In genomic region chr4:108634696-108635095, GRCm38 (mm10) we compare ENCODE assay signal across 29 mouse cellular contexts. TPM values are rescaled to one million over a fixed set of nuclear protein-coding genes. Genes with fewer than 3 reads are reported as not detected.
DNase-seq lines count a peak whose midpoint lies in the region; ATAC-seq and TF ChIP-seq lines count a peak whose summit lies in the region.
"Had no signal": no experiment of that assay in that cellular context is flagged by ENCODE, and none has a peak within 500 bp of the region (broad histone marks: within the 10 kb centered on the region; RNA-seq: fewer than 3 reads in every experiment).

No protein-coding gene starts in this region.

- H3K4me1 ChIP-seq in forebrain, embryonic 10.5 days = peaks cover 8% of the 10 kb centered on the region
- no peaks in the 10 kb centered on the region for H3K4me1 ChIP-seq in forebrain, postnatal 0 days (ENCODE audit: insufficient read depth)
- no peaks in the 10 kb centered on the region for H3K4me1 ChIP-seq in limb, embryonic 12.5 days (replicated peaks)
- H3K4me1 ChIP-seq in limb, embryonic 10.5 days = no peaks in the 10 kb centered on the region
- H3K4me1 ChIP-seq in ES-Bruce4 (ENCODE audit: control insufficient read depth, insufficient read depth, low read length) = peaks cover 13% of the 10 kb centered on the region
- 0 out of 2 replicates have a peak, but pooled peaks cover 6% of the 10 kb centered on the region for H3K4me1 ChIP-seq in embryonic facial prominence, embryonic 10.5 days
- H3K4me1 ChIP-seq: embryonic facial prominence, embryonic 15.5 days; forebrain, embryonic 13.5 days; heart, embryonic 12.5 days; limb, embryonic 13.5 days had no signal

- ATAC-seq in forebrain, postnatal 0 days = no peak
- no peak for ATAC-seq in limb, embryonic 12.5 days (ENCODE audit: insufficient number of reproducible peaks, insufficient read depth, low FRiP score, low TSS enrichment, low read depth)
- ATAC-seq: forebrain, embryonic 13.5 days; intestine, embryonic 16.5 days; liver, postnatal 0 days had no signal

- H3K27ac ChIP-seq in forebrain, embryonic 10.5 days = peak overlapping the region; percentile 51; the same call in 1 of the 2 replicates
- H3K27ac ChIP-seq in forebrain, postnatal 0 days (ENCODE audit: low read depth, low read length) = no peak overlapping the region
- 0 out of 2 replicates have a peak overlapping the region, but pooled peaks have one; percentile 4 for H3K27ac ChIP-seq in limb, embryonic 12.5 days
- H3K27ac ChIP-seq in limb, embryonic 10.5 days = no peak overlapping the region
- peak overlapping the region; percentile 75 for H3K27ac ChIP-seq in ES-Bruce4 (ENCODE audit: insufficient read depth, low read length)
- peak overlapping the region; percentile 44 for H3K27ac ChIP-seq in embryonic facial prominence, embryonic 10.5 days (replicated peaks)
- H3K27ac ChIP-seq: embryonic facial prominence, embryonic 15.5 days; forebrain, embryonic 13.5 days; heart, adult 2 months; kidney, postnatal 0 days; limb, embryonic 13.5 days; stomach, postnatal 0 days had no signal

- 68% methylated on average over 4 of the region's 4 CpGs for WGBS in forebrain, embryonic 10.5 days
- 47% methylated on average over 4 of the region's 4 CpGs for WGBS in forebrain, postnatal 0 days
- WGBS in limb, embryonic 12.5 days = 89% methylated on average over 4 of the region's 4 CpGs
- 87% methylated on average over 4 of the region's 4 CpGs for WGBS in limb, embryonic 10.5 days
- 73% methylated on average over 4 of the region's 4 CpGs for WGBS in embryonic facial prominence, embryonic 10.5 days

- no peaks in the 10 kb centered on the region for H3K27me3 ChIP-seq in forebrain, embryonic 10.5 days (ENCODE audit: poor library complexity, severe bottlenecking)
- no peaks in the 10 kb centered on the region for H3K27me3 ChIP-seq in forebrain, postnatal 0 days (ENCODE audit: insufficient read depth, low read length)
- H3K27me3 ChIP-seq in limb, embryonic 12.5 days = no peaks in the 10 kb centered on the region
- no peaks in the 10 kb centered on the region for H3K27me3 ChIP-seq in limb, embryonic 10.5 days (ENCODE audit: low read depth, poor library complexity, severe bottlenecking)
- H3K27me3 ChIP-seq in ES-Bruce4 (ENCODE audit: control insufficient read depth, insufficient read depth, low read length, poor library complexity, severe bottlenecking) = no peaks in the 10 kb centered on the region
- no peaks in the 10 kb centered on the region for H3K27me3 ChIP-seq in embryonic facial prominence, embryonic 10.5 days (replicated peaks; ENCODE audit: low read depth, poor library complexity, severe bottlenecking)
- H3K27me3 ChIP-seq: embryonic facial prominence, embryonic 15.5 days; forebrain, embryonic 13.5 days; heart, embryonic 12.5 days; limb, embryonic 13.5 days had no signal

- no peak for TF ChIP-seq POLR2A in ES-Bruce4 (IDR thresholded peaks at IDR 0.05; ENCODE audit: insufficient read depth, low read length)

- no peak for TF ChIP-seq EP300 in ES-Bruce4 (IDR thresholded peaks at IDR 0.05; ENCODE audit: insufficient read depth, low read depth, low read length)

- no peak for TF ChIP-seq CTCF in forebrain, postnatal 0 days (IDR thresholded peaks at IDR 0.05; ENCODE audit: low read depth)
- no peak for TF ChIP-seq CTCF in ES-Bruce4 (IDR thresholded peaks at IDR 0.05; ENCODE audit: low read depth, low read length)

- no peak overlapping the region for H3K9ac ChIP-seq in forebrain, postnatal 0 days
- no peak overlapping the region for H3K9ac ChIP-seq in limb, embryonic 12.5 days (replicated peaks)
- no peak overlapping the region for H3K9ac ChIP-seq in ES-Bruce4 (ENCODE audit: low read depth, poor library complexity, severe bottlenecking)
- H3K9ac ChIP-seq: embryonic facial prominence, embryonic 15.5 days; forebrain, embryonic 13.5 days; heart, embryonic 12.5 days; limb, embryonic 13.5 days; liver, postnatal 0 days had no signal

- no peak overlapping the region for H3K4me2 ChIP-seq in forebrain, postnatal 0 days (ENCODE audit: low read depth)
- no peak overlapping the region for H3K4me2 ChIP-seq in limb, embryonic 12.5 days
- H3K4me2 ChIP-seq: embryonic facial prominence, embryonic 15.5 days; forebrain, embryonic 13.5 days; heart, embryonic 12.5 days; limb, embryonic 13.5 days; liver, embryonic 11.5 days had no signal

- no peak for DNase-seq in forebrain, embryonic 10.5 days (ENCODE audit: extremely low spot score, low spot score)
- DNase-seq in forebrain, postnatal 0 days = no peak
- DNase-seq in limb, embryonic 10.5 days (ENCODE audit: low spot score) = no peak
- DNase-seq in embryonic facial prominence, embryonic 10.5 days (ENCODE audit: low spot score) = no peak
- no peak for DNase-seq in gastrocnemius, postnatal 10 days
- DNase-seq: adrenal gland, adult 8-10 months; cerebellum, adult 8-10 months; gastrocnemius, postnatal 25 days; heart, adult 2 months; kidney, adult 8-10 months; kidney, postnatal 4 days; layer of hippocampus, postnatal 36 days; liver, postnatal 0 days; lung, postnatal 36 days; midbrain, embryonic 14.5 days; right cerebral cortex, postnatal 4 days; thymus, adult 18-20 months; thymus, postnatal 25 days had no signal

- peaks cover 94% of the 10 kb centered on the region for H3K36me3 ChIP-seq in forebrain, embryonic 10.5 days (replicated peaks)
- peaks cover 47% of the 10 kb centered on the region for H3K36me3 ChIP-seq in forebrain, postnatal 0 days (ENCODE audit: insufficient read depth)
- peaks cover 87% of the 10 kb centered on the region for H3K36me3 ChIP-seq in limb, embryonic 12.5 days
- peaks cover 95% of the 10 kb centered on the region for H3K36me3 ChIP-seq in limb, embryonic 10.5 days
- peaks cover 24% of the 10 kb centered on the region for H3K36me3 ChIP-seq in ES-Bruce4 (ENCODE audit: control insufficient read depth, insufficient read depth, low read length, poor library complexity, severe bottlenecking)
- H3K36me3 ChIP-seq in embryonic facial prominence, embryonic 10.5 days (replicated peaks) = peaks cover 97% of the 10 kb centered on the region

- H3K9me3 ChIP-seq in forebrain, embryonic 10.5 days = no peaks in the 10 kb centered on the region
- no peaks in the 10 kb centered on the region for H3K9me3 ChIP-seq in forebrain, postnatal 0 days (ENCODE audit: low read length)
- no peaks in the 10 kb centered on the region for H3K9me3 ChIP-seq in limb, embryonic 12.5 days
- H3K9me3 ChIP-seq in limb, embryonic 10.5 days (replicated peaks) = no peaks in the 10 kb centered on the region
- H3K9me3 ChIP-seq in ES-Bruce4 (replicated peaks; ENCODE audit: control insufficient read depth, insufficient read depth, low read length, poor library complexity, severe bottlenecking) = no peaks in the 10 kb centered on the region
- no peaks in the 10 kb centered on the region for H3K9me3 ChIP-seq in embryonic facial prominence, embryonic 10.5 days
- H3K9me3 ChIP-seq: embryonic facial prominence, embryonic 15.5 days; forebrain, embryonic 13.5 days; heart, embryonic 12.5 days; limb, embryonic 13.5 days had no signal

- no peak overlapping the region for H3K4me3 ChIP-seq in forebrain, embryonic 10.5 days
- no peak overlapping the region for H3K4me3 ChIP-seq in forebrain, postnatal 0 days (ENCODE audit: low read depth, low read length)
- H3K4me3 ChIP-seq in limb, embryonic 12.5 days (replicated peaks) = no peak overlapping the region
- no peak overlapping the region for H3K4me3 ChIP-seq in limb, embryonic 10.5 days
- no peak overlapping the region for H3K4me3 ChIP-seq in ES-Bruce4 (ENCODE audit: low read depth, low read length)
- H3K4me3 ChIP-seq in embryonic facial prominence, embryonic 10.5 days = no peak overlapping the region
- H3K4me3 ChIP-seq: embryonic facial prominence, embryonic 15.5 days; forebrain, embryonic 13.5 days; heart, adult 2 months; heart, embryonic 12.5 days; limb, embryonic 13.5 days had no signal

RNA-seq across cellular contexts. Expression of gene Cc2d1b, which starts 15.0 kb away (rescaled TPM):
- polyA plus RNA-seq in forebrain, embryonic 10.5 days (2016; fragmentation: Nextera tagmentation; extraction: Ambion mirVana) = 23.6 and 27.7 TPM in 2 replicates
- 45.1 and 59.7 TPM in 2 replicates for total RNA-seq in forebrain, postnatal 0 days (2014; rRNA removed)
- 12.0 and 14.5 TPM in 2 replicates for polyA plus RNA-seq in forebrain, postnatal 0 days (2015; fragmentation: Nextera tagmentation; extraction: Ambion mirVana)
- 33.9 and 40.1 TPM in 2 replicates for polyA plus RNA-seq in limb, embryonic 12.5 days (2016; fragmentation: Nextera tagmentation; extraction: Ambion mirVana)
- 28.9 and 31.2 TPM in 2 replicates for polyA plus RNA-seq in limb, embryonic 10.5 days (2016; fragmentation: Nextera tagmentation; extraction: Ambion mirVana)
- polyA plus RNA-seq in ES-Bruce4 (2011; ENCODE audit: insufficient read depth, insufficient read length, low read depth, missing spikeins) = 47.8 and 49.0 TPM in 2 replicates
- 31.4 and 34.7 TPM in 2 replicates for polyA plus RNA-seq in embryonic facial prominence, embryonic 10.5 days (2016; fragmentation: Nextera tagmentation; extraction: Ambion mirVana)
- 10 to 100 TPM; 20.0 to 24.8 TPM for total RNA-seq in gastrocnemius, postnatal 10 days (2021)

RNA-seq across cellular contexts. Expression of gene Orc1, which starts 55.5 kb away (rescaled TPM):
- polyA plus RNA-seq in forebrain, embryonic 10.5 days (2016; fragmentation: Nextera tagmentation; extraction: Ambion mirVana) = 25.0 and 27.1 TPM in 2 replicates
- 0.46 and 1.5 TPM in 2 replicates for total RNA-seq in forebrain, postnatal 0 days (2014; rRNA removed)
- 0.58 and 0.85 TPM in 2 replicates for polyA plus RNA-seq in forebrain, postnatal 0 days (2015; fragmentation: Nextera tagmentation; extraction: Ambion mirVana)
- 18.4 and 18.5 TPM in 2 replicates for polyA plus RNA-seq in limb, embryonic 12.5 days (2016; fragmentation: Nextera tagmentation; extraction: Ambion mirVana)
- 30.4 and 31.1 TPM in 2 replicates for polyA plus RNA-seq in limb, embryonic 10.5 days (2016; fragmentation: Nextera tagmentation; extraction: Ambion mirVana)
- polyA plus RNA-seq in ES-Bruce4 (2011; ENCODE audit: insufficient read depth, insufficient read length, low read depth, missing spikeins) = 69.3 and 71.1 TPM in 2 replicates
- 25.0 and 25.8 TPM in 2 replicates for polyA plus RNA-seq in embryonic facial prominence, embryonic 10.5 days (2016; fragmentation: Nextera tagmentation; extraction: Ambion mirVana)
- total RNA-seq in gastrocnemius, postnatal 10 days (2021) = under 1 TPM; 0.33 to 0.81 TPM
- total RNA-seq: gastrocnemius, postnatal 25 days; heart, adult 2 months; neutrophil, adult 5-6 weeks had no signal

RNA-seq across cellular contexts. Expression of gene Prpf38a, which starts 55.6 kb away (rescaled TPM):
- 130 and 136 TPM in 2 replicates for polyA plus RNA-seq in forebrain, embryonic 10.5 days (2016; fragmentation: Nextera tagmentation; extraction: Ambion mirVana)
- 63.1 and 66.0 TPM in 2 replicates for total RNA-seq in forebrain, postnatal 0 days (2014; rRNA removed)
- 68.7 and 69.2 TPM in 2 replicates for polyA plus RNA-seq in forebrain, postnatal 0 days (2015; fragmentation: Nextera tagmentation; extraction: Ambion mirVana)
- polyA plus RNA-seq in limb, embryonic 12.5 days (2016; fragmentation: Nextera tagmentation; extraction: Ambion mirVana) = 111 and 112 TPM in 2 replicates
- 126 and 132 TPM in 2 replicates for polyA plus RNA-seq in limb, embryonic 10.5 days (2016; fragmentation: Nextera tagmentation; extraction: Ambion mirVana)
- 119 and 121 TPM in 2 replicates for polyA plus RNA-seq in ES-Bruce4 (2011; ENCODE audit: insufficient read depth, insufficient read length, low read depth, missing spikeins)
- 117 and 122 TPM in 2 replicates for polyA plus RNA-seq in embryonic facial prominence, embryonic 10.5 days (2016; fragmentation: Nextera tagmentation; extraction: Ambion mirVana)
- total RNA-seq in gastrocnemius, postnatal 10 days (2021) = 10 to 100 TPM; 25.1 to 27.6 TPM

Comparison
In these comparisons a context has a peak if more than half of its experiments do, and no peak if none do; other contexts are left out.
1. H3K27ac ChIP-seq: peak in forebrain, embryonic 10.5 days (single experiment), limb, embryonic 12.5 days (single experiment), ES-Bruce4 (single experiment) and embryonic facial prominence, embryonic 10.5 days (single experiment); none in forebrain, postnatal 0 days (single experiment) and limb, embryonic 10.5 days (single experiment).
2. RNA of gene Orc1, which starts 55.5 kb away (polyA plus RNA-seq): 69.3 to 71.1 TPM in ES-Bruce4, 30.4 to 31.1 TPM in limb, embryonic 10.5 days, 25.0 to 25.8 TPM in embryonic facial prominence, embryonic 10.5 days, 25.0 to 27.1 TPM in forebrain, embryonic 10.5 days and 18.4 to 18.5 TPM in limb, embryonic 12.5 days; 0.58 to 0.85 TPM in forebrain, postnatal 0 days; every median in the first group is over 10 times any median in the second.